Mouse (Mus musculus): ENCODE data around the gene Nog.
A peak's percentile ranks its signal among the peaks of the same experiment; 100 is the strongest.

Gene Nog

DNA sequence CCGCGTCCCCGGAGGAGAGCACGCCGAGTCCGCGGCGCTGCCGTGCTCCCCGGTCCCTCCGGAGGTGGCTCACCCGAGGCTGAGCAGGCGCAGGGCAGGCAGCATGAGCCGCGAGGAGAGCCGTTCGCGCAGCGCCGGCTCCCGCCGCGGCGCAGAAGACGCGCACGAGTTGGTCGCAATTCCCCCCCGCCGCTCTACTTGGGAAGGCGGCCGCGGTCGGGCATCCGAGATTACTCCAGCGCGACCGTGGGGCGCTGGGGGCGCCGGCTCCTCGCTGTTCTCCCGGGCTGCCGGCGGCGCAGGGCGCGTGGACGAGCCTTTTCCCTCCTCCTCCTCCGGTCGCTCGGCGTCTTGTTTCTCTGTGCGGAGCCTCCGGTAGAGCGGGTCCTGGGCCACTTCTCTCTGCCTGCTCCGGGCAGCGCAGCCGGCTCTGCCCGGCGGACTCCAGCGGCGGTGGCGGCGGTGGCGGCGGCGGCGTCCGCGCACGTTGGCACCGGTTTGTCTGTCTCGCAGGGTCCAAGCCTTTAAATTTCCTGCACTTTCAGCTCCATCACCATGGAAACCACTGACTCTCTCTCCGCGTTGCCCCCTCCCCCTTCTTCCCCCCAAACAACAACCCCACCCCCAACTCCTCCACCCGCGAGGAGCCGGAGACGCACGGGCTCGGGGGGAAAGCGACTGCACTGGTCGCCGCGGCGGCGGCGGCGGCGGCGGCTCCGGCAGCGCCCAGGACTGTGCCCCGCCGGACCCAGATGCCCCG is at the start of gene Nog:
TSS of gene Nog (minus strand) at position 277 of the 760 bp plus-strand sequence.
- DNase-seq (ENCODE audit: low read depth, low spot score): peak; percentile 32

DNA sequence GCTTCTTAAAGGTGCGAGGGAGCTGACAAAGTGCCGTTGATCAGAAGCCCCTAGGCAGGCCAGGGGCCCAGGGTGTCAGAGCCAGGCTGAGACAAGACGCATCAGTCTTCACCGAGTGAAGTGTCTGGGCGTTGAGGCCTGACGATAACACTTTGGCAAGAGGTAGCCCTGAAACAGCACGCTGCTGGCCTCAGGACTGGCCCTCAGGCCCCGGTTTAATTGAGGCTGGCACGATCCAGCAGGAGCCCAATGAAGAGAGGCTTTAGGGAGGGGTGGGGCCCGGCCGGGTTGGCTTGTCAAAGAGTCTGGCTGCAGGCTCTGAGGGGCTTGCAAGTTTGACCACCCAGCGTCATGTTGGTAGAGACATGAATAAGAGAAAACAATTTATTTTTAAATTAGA is 38.1 kb upstream of the Nog start:
- no peak for DNase-seq (ENCODE audit: low read depth, low spot score)

DNA sequence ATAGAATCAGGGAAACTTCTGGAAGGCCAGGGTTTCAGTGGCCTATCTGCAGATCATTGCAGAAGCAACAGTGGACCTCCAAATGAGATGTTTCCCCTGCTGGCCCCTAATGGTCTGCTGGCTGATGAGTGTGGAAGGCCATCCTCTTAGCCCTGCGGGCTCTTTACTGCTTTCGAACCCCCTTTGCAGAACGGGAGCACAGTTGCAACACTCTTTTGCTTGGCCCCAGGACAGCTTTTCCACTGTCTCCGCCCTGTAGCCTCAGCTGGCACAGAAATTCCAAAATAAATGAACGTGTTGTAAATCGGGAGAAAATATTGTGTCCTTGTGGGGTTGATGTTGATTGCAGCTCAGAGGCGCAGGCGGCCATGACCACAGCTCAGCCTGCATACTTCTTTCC is 37.7 kb upstream of the Nog start:
- no peak for DNase-seq (ENCODE audit: low read depth, low spot score)

DNA sequence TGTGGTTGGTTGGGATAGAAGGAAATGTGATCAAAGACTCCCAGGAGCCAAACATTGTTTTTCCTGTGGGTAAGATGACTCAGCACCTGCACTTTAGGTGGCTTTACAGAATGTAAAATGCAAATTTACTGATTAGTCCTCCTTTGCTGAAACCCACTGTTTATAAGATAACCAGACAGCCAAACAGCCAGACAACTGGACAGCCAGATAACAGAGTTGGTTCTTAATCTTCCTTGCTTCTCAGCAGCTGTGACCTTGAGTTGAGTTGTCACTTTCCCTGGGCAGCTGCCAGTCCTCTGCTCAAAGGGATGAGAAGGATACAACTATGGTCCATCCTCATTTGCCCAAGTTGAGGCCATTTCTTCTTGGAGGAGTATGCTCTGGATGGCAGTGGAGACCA is 35.8 kb upstream of the Nog start:
- no peak for DNase-seq (ENCODE audit: low read depth, low spot score)

DNA sequence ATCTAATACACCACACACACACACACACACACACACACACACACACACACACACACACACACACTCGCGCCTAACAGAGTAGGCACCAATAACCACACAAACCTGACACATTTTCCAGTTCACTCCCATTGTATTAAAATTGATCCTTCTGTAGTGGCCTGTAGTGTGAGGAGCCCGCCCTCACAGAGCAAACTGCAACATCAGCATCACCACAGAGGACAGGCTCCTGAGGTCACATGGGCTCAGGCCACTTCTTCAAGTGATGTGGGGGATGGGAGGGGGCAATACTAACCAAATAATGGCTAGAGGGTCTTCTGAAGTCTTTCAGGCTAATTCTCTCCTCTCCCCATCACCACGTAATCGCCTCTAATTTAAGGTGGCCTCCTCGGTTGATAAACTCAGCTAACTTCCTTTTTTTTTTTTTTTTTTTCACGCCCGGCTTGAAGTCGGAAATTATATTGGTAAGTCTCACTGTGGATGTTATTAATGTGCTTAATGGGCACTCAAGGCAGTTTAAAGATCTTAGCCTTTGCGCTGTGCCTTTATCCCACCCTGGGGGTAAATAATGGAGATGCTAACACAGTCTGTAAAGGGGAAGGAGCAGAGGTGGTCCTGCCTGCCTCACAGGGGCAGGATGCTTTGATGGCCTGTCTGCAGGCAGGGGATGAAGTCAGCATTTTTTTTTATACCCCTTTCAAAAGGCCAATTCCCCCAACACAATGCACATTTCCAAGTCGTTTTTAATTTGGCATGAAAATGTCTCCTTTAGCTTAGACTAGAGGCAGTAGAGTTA is 25.2 kb upstream of the Nog start:
- no peak for DNase-seq (ENCODE audit: low read depth, low spot score)

DNA sequence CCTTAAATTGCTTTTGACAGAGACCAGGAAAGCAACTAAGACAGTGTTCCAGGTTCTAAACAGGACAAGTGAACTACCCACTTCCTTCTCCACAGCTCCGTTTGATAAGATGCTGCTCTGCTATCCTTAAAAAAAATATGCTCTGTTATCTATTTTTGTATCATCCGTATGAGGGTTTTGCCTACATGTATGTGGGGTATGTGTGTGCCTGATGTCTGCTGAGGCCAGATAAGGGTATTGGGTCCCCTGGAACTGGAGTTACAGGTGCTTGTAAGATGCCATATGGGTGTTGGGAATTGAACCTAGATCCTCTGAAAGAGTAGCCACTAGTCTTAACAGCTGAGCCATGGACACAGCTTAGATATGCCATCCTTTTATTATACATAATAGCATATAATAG is 19.6 kb upstream of the Nog start:
- DNase-seq (ENCODE audit: low read depth, low spot score): no peak

DNA sequence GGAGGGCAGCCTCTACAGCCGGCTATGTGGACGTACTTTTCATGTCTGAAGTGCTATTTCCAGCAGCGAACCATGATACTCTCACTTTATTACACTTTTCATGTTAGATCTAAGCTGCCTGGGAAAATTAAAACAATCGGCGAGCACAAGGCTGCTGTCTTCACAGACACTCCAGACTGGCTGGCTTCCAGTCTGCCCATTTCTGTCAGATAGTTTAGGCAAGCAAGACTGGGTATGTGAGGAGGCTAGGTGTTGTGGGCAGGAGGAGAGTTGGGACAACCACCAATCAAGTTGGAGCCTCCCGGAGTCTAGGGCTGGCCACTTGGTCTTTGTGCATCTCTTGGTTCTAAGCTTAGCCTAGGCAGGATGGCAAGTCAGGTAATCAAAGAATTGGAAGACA is 17.5 kb upstream of the Nog start:
- DNase-seq (ENCODE audit: low read depth, low spot score): no peak

DNA sequence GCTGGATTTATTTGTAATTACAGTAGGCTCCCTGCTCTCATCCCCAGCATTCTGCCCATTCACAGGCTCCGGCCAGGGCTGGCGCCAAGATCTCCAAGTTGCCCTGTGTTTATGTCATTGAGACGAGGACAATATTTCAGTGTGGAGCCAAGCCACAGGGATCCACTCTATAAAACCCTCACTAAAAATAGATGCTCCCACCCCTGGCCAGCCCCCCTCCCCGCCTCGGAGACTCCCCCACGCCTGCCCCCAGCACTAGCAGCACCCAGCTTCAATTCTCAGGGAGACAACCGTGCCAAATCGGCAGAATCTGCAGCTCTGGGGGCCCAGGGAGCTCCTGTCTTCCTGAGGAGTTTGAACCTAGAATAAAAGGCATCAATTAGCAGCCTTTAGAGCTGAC is 16.2 kb upstream of the Nog start:
- DNase-seq (ENCODE audit: low read depth, low spot score): no peak

DNA sequence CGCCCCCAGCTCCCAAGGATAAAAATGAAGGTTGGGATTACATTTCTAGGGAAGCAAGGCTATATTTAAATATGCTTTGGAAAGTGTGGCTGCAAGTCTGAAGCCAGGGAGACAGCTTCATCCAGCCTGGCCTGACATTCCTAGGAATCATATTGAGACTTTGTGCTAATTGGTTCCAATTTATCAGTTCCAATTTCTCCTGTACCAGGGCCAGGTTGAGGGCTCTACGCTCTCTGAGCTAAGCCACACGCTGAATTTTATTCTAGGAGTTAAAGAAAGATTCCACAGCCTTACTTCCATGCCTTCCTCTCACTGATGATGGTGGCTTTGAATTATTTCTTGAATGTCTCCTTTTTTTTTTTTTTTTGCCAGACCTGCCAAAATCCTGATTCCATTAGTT is 15.6 kb upstream of the Nog start:
- no peak for DNase-seq (ENCODE audit: low read depth, low spot score)

DNA sequence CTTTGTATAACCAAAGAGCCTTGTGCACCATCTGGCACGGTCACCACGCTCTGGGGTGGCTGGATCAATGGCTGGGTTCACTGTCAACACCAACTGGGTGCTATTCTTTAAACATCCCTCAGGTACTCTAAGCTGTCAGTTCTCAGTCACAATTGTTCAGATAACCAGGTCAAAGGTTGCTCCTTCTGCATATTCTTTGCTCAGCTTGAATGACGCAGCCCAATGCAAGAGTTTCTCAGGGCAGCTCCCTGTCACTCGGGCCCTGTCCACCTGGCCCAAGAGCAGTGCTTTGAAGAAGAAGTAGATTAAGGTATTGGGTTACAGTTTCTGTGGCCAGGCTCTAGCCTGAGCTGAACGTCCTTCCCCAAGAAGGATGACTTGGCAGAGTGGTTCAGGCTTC is 12.2 kb upstream of the Nog start:
- DNase-seq (ENCODE audit: low read depth, low spot score): no peak

DNA sequence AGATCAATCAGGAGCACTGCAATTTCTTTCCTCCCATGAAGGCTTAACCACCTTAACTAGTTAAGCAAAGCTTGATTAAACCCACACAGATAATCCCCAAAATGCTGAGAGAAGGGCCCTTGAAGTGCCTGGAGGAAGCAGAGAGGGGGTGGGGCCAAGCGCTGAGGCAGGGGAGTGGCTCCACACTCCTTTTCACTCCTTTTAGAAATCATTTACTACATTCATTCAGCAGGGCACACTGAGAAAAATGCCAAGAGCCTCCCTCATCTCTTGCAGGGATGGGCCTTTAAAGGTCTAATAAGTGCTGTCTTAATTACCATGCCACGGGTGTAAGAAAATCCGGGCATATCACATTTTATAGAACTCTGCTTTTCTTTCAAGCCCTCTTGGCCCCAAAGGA is 10.2 kb upstream of the Nog start:
- no peak for DNase-seq (ENCODE audit: low read depth, low spot score)

DNA sequence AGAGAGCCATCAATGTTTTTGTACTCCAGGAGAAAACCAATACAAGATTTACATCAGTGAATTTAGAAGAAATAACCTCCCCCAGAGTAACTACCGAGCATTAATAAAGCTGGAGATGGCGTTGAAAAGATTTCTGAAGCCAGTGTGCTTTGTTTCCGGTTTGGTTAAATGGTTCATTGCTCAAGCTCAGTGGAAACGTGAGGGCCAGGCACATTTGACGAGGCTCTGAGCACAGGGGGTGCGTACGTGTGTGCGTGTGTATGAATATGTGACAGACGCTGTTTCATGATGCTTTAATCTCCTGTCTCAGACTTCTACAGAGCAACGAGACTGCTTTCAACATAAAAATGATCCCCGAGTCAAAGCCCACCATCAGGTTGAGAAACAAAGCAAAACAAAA is 8.1 kb upstream of the Nog start:
- no peak for DNase-seq (ENCODE audit: low read depth, low spot score)

DNA sequence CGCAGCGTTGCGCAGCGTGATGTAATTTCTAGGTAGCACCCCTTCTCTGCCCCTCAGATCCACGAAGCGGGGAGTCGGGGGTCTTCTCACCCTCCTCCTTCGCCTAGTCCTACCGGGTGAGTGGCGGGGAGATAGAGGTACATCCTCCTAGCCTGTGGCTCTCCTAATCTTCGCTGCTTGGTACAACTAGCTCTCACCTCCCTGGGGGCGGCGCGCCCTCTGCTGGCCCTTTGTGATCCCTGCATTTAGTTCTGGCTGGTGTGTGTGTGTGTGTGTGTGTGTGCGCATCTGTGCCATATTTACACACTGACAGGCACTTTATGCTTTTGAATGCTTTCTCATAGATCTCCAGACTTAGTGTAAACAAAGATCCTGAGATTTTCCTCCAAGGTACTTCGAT is 1.3 kb upstream of the Nog start:
- DNase-seq (ENCODE audit: low read depth, low spot score): peak; percentile 82

DNA sequence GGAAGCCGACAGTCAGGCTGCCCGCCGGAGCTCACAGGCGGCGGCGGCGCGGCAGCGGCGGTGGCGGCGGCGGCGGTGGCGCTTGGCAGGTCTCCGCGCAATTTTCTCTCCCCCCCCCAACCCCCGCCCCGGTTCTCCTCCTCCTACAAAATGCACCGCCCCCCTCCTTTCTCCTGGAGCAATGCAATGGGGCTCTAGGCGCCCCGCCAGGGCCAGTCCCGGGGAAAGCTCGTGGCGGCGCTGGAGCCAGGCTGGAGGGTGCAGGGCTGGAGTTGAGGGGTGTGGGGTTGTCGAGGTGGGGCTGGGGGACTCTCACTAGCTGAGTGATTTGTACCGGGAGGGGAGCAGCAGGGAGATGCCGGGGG is 666 bp upstream of the Nog start:
- DNase-seq (ENCODE audit: low read depth, low spot score): peak; percentile 33

DNA sequence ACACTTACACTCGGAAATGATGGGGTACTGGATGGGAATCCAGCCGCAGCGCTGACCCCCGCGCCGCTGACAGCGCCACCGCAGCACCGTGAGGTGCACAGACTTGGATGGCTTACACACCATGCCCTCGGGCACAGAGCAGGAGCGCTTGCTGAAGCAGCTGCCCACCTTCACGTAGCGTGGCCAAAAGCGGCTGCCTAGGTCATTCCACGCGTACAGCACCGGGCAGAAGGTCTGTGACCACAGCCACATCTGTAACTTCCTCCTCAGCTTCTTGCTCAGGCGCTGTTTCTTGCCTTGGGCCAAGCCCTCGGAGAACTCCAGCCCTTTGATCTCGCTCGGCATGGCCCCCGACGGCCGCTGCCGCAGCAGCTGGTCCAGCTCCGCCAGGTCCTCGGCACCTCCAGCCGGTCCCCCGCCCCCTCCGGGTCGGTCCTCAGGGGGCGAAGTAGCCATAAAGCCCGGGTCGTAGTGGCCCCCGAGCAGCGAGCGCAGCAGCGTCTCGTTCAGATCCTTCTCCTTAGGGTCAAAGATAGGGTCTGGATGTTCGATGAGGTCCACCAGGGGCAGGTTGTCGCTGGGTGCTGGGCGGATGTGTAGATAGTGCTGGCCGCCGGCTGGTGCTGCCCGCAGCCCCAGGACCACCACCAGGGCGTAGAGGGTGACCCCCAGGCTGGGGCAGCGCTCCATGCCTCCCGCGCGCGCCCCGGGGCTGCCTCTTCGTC is 639 bp downstream of the Nog start:
- no peak for DNase-seq (ENCODE audit: low read depth, low spot score)

DNA sequence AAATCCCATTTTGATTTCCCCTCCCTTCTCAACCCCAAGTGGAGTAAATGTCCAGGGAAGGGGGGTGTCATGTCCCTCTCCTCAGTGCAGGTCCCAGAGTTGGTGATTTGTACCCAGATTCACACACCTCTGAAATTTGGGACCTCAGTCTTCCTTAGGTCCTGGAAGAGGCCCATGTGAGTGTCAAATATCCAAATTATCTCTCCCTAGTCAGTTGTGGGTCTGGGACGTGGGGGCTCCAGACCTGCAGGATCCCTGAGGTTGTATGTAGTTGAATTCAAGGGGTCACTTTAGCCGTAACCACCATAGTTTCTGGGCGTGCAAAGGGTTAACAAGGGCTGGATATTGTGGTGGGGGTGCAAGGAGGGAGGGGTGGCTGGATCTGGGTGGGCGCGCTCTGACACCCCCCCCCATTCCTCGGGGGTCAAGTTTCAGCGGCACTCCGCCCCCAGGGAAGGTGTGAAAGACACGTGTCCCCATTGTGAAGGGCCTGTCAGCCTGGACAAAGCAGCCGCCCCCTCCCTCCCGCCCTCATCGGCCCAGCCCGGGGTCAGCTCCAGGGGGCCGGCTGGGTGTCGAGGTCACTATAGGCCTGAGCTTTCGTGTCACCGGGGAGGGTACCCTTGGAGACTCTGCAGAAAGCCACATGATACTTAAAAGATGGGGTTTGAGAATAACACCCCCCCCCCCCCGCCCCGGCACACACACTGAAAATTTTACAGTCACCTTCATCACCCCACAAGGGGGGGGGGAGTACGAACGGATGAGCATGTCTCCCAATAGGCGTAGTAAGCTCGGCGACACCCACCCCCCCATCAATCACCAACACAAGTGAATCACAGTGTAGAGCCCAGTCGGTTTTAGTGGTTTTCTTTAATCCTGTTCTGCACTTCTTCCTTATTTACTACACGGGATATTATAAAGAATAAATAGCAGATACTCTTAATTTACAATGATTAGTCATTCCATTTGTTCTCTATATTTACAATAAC is 2.1 kb downstream of the Nog start:
- no peak for DNase-seq (ENCODE audit: low read depth, low spot score)

DNA sequence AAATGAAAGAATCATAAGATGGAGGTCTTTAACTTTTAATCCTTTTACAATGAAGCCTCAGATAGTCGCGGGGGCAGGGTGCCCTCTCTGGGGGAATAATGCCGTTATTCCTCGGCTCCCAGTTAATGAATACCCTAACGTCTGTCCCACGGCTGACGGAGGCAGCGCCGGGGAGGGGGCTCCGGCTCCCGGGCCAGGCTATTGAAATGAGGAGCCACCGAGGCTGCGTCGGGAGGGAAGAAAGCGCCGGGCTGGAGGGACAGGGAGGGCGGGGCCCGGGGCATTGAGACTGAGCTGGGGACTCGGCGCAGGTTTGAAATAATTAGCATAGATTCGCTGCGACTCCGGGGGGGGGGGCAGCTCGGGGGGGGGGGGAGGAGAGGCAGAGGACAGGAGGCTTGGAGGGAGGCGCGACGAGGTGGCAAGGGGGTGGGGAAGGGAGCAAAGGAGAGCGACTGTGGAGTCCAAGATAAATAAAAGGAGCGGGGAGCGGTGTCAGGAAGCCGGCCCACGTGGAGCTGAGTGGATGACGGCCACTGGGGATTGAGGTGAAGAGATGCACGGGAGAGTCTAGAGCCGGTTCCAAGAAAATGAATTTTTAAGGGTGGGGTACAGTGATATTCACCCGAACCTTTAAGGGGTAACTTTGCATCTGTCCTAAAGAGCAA is 2.9 kb downstream of the Nog start:
- no peak for DNase-seq (ENCODE audit: low read depth, low spot score)

DNA sequence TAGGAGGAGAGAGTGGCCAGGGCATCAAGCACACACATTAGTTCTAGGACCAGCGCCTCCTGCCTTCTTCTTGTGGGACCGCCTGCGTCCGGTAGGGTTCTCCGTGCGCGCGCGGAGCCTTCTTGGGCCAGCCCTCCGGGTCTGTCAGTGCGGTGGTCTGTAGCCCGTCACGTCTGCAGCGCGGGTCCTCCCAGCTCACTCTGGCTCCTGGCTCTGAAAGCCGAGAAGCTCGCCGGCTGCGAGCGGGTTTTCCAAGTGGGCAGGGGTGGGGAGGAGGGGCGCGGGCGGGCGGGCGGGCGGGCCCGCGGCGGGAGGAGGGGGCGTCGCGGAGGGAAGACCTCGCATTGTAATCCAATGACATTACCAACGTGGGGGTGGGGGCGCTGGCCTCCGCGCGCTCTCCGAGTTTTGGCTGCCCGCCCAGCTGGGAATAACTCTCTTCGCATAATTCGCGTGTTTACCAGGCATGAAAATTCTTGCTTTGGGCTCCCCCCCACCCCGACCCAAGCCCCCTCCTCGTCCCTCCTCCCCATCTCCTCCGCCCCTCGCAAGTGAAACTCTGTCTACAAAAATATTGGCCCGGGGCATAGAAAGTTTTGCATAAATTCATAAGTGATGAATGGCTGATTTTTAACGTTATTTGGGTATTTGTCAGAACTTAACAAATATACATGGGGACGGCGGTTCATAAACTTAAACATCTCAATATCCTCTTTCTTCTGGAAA is 3.7 kb downstream of the Nog start:
- DNase-seq (ENCODE audit: low read depth, low spot score): no peak

DNA sequence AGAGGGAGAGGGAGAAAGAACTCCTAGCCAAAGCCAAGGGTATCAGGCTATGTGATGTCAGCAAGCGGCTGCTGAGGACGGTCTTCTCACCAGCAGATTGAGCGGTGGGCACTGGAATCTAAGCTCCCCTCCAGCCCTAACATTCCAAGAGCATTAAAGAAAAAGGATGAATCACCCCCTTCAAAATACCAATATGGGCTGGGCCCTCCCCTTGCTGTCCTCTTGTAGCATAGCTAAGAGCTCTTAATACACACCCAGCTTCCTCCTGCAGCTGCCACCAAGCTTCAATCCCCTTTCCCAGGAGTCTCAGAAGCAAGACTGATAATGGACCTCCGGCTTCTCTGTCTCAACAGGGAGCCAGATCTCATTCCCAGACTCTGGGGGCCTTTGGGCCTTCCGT is 4.6 kb downstream of the Nog start:
- DNase-seq (ENCODE audit: low read depth, low spot score): no peak

DNA sequence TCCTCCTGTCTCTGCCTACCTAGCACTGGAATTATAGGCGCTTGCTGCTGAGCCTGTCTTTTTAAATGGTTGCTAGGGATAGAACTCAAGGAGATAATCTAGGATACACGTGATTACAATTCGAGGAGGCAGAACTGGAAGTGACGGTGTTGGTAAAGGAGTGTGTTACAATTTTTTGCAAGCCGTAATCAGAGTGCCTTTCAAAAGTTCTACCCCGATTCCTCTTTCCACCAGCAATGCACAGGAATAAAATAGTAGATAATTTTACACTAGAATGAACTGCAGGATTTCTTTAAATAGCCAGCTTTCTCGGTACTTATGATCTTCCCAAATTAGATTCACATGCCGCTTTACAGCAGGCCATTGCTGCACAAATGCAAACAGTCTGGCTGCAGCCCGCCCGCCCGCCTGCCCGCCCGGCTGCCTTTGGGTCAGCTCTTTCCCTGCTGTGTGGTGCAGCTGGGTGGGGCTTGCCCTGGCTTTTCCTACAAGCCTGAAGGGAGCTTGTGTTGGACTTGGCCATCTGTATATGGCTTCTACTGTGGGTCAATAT is 32.2 kb downstream of the Nog start:
- DNase-seq (ENCODE audit: low read depth, low spot score): peak; percentile 34

Measured in telencephalon, adult 2 months (tissue).